Mouse (Mus musculus) thymus, postnatal 36 days (tissue): ENCODE measurements around the gene Prim2.

Experiments used
- DNase-seq, 2 experiments: peaks; one replicate each; pipeline ENCODE4 v3.0.0; 2022; ENCODE audit warnings: mixed read lengths in 2 of 2

The Prim2 gene

DNA sequence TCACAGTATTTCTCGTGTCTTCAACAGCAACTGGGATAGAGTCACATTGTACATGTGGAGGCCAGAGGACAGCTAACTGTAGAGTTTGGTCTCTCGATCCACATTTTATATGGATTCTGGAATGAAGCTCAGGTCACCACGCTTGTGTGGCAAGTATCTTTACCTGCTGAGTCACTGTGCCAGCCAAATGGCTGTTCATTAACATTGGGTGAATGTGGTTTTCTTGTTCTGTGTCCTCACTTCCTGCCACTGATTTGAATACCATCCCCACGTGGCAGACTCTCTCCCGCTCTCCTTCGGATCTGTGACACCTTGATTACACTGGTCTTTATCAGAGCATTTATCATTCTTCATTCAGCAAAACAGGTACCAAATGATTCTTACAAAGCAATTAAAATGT lies 198.5 kb downstream of the Prim2 start:
- DNase-seq: no peak

DNA sequence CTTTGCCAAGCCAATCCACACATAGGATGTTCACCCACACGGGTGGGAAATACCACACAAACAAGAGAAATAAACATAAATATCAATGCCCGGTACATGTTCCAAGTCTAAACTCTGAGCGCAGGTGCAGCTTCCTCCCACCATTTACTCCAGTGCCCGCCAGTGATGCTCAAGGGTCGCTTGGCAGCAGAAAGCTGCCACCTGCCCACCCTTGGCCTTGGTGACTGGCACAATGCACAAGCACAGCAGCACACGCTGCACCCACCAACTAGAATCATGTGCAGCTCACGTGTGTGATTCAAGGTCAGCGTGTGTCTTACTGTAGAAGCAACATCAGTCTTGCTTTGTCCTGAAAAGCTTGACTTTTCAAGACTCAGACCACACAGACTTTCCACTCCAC lies 199.4 kb downstream of the Prim2 start:
- no peak for DNase-seq

DNA sequence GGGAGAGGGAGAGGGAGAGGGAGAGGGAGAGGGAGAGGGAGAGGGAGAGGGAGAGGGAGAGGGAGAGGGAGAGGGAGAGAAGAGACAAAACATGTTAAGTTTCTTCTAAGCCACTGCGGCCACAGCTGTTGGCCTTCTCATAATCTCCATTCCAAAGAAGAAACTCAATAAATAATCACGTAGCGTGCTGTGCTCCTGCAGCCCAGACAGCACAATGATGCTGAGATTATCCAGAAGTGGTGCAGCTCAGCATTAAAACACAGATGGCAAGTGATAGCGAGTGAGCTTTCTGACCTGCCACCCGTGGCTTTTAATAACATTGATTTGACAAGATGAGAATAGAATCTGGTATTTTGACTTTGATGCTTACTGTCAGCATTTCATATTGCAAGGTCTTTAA lies 205.4 kb downstream of the Prim2 start:
- DNase-seq: no peak

DNA sequence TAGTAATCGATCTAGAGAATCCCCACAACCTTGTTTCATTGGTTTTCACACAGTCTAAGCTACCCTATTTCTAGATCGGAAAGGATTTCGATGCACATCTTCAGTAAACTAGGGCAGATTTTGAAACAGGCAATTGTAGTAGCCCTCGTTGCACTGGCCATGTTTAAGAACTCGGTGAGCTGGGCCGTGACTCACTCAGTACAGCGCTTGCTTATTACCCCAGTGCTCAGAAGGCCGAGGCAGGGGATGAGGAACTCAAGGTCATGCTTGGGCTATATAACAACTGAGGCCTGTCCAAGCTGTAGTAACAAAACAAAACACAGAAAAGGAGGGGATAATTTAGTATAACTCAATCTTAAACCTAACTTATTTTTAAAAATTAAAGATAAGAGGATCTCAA lies 208.9 kb downstream of the Prim2 start:
- no peak for DNase-seq

DNA sequence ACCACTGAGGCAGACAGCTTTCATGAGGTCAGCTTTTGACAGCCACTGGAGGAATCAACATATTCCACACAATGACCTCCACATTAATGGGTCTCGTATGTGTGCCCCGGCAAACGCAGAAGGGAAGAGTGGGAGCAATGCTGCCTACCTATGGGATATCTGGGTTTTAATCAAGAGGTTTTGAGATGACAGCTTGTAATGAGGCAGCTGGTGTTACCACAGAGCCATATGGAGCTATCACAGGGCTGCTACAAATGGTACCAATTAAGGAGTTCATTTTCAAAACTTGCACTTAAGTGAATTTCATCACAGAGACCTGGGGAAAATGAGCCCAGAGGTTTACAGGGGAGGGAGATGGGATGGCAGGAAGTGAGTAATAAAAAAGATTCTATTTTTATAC lies 209.3 kb downstream of the Prim2 start:
- DNase-seq: no peak

DNA sequence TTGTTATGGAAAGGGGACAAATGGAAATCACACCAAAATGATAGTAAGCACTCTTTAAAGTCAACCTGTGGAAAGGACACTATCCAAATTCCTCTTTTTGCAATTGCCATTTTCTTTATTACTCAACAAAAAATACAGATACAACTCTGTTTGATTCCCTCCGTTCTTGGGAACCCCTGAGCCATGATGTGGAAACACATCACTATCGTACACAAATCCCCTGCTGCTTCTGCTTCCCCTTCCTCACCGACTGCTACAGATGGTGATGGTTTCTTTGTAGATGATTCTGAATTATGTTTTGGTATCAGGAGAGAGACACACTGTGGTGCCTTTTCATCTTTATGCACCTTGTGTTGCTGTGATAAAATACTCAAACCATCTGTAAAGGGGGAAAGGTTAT lies 210.6 kb downstream of the Prim2 start:
- no peak for DNase-seq

DNA sequence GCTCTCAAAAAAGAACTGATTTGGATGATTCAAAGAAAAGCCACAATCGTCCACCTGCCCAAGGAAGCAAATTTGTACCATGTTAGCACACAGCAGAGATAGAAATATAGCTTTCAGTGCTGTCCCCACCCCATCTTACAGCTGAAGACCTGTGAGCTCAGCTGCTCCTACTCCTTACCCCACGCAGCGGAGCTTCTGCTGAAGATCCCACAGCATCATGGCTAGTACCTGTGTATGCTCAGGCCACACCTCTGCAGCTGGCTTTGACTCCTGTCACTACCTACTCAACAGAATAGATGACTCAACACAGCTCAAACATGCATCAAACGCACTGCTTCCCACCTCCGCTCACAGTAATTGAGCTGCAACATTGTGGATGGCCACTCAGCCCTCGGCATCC lies 215.3 kb downstream of the Prim2 start:
- DNase-seq: no peak

DNA sequence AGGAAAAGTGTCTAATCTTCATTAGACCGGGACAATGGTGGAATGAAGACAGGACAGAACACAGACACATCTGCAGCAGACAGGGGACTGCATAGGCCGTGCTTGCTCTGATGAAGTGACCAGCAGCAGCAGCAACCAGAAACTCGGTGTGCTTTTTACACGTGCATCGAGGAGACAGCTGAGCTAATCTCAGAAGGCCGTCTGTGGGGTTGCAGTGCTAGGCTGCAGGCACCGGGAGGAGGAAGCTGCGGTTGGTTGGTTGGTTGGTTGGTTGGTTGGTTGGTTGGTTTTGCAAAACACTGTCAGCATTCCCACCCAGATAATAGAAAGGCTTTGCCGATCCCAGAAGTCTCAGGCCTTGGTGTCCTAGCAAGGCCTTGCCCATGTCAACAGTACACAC lies 216.3 kb downstream of the Prim2 start:
- no peak for DNase-seq

DNA sequence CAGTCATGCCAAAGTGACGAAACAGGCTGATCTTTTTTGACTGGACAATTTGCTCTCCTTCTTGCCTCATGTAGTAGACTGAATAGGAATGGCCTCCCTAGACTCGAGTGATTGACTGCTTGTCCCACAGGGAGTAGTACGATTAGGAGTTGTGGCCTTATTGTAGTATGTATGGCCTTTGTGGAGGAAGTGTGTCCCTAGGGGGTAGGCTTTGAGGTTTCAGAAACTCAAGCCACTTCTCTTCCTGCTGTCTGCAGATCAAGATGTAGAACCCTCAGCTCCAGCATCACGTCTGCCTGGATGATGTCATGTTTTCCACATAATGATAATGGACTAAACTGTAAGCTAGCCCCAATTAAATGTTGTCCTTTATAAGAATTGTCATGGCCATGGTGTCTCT lies 222.4 kb downstream of the Prim2 start:
- DNase-seq: no peak

DNA sequence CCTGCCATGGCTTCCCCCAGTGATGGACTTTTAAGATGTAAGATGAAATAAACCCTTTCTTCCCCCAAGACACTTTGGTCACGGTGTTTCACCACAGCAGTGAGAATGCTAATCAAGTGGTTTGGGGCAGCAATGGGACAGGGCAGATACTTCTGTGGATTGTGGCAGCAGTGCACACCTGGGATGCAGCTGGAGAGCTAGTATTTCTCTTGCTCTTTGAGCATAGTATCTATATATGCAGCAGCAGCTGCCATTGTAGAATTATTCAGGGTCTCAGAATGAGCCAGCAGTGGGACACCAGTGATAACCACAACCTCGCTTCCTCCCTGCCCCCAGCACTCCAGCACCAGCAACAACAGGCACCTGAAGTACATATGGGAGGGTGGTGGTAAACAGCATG lies 233.4 kb downstream of the Prim2 start:
- no peak for DNase-seq
